Mouse (Mus musculus) lung, adult 18-20 months (tissue): ENCODE data around the gene Ap5m1.

Experiments
- DNase-seq, 2 experiments: peaks; one replicate each; pipeline ENCODE4 v3.0.0; 2022; ENCODE audit warnings: mixed read lengths in 2 of 2

Gene Ap5m1

DNA sequence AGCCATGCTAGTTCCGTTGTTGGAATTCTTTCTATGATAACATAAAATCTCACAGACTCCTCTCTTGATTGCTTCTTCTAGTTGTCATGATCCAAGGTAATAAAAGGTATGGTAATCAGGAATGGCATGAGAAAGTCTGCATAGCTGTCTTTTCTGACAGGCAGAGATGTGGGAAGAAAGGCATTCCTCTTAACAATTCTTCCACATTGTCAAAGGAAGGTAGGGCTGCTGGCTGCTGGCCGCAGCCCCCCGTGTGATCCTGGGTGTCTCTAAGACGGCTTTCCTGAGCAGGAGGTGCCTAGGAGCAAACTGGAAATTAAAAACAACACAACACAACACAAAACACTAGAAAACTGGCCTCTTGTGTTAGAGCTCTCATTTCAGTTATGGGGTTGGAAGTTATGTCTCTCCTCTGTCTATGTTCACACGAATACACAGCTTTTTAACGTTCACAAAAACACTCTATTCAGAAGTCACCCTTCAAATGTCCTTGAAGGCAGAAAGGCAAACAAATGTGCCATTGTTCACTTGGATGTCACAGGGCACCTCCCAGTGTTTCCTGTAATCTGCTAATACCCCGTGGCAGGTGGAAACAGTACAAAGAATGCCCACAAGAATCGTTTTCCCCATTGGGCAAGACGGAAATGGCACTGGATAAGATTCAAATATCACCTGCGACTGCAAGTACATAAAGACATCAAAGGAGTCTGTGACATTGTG is 62.8 kb downstream of the Ap5m1 start:
- DNase-seq, result no peak

DNA sequence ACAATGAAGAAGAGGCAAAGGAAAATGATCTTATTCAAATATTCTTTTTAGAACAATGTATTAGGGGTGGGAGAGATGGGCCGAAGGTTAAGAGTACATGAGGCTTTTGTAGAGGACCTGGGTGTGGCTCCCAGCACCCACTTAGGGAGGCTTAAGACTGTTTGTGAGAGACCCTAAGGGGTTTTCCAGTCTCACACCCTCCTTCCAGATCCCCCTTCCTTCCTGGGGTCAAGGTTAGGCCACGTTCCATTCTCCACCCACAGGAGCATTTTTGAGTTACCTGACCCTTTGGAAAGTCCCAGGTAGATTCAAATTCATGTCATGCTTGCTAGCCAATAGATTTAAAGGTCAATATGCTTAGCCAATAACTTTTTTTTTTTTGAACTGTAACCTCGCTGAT is 66.5 kb downstream of the Ap5m1 start:
- DNase-seq, result no peak

DNA sequence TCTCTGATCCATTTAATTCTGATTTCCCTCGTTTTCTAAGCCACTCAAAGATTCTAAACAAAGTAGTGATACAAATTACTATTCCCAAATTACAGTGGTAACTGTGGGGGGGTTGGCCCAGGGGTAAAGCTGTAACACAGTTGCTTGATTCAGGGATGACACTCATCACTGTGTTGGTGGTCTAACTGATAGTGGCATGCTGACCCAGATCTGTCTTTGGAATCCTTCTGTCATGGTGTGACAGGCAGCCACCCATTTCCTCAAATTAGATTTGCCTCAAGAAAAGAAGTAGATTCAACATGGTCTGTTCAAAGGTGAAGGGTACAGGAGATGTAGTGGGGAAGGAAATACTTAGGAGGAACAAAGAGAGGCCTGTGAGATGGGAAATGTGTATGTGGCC is 72.3 kb downstream of the Ap5m1 start:
- DNase-seq, result no peak

DNA sequence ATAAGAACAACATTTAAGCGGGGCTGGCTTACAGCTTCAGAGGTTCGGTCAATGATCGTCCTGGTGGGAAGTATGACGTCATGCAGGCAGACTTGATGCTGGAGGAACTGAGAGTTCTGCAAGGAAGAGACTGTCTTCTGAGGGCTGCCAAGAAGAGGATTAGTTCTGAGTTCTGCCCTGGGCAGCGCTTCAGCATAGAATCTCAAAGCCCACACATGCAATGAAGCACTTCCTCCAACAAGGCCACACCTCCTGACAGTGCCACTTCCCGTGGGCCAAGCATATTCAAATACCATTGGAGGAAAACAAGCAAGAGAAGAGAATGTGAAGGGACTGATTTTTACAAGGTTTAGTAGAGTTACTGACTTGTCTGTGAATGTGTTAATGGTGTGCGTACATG is 74.9 kb downstream of the Ap5m1 start:
- no peak for DNase-seq
